Mouse (Mus musculus): ENCODE results near the gene Pnpla7.
"Not testable (repeated sequence)": the region's sequence is repeated elsewhere in the genome, so short reads cannot be mapped to it uniquely, and the experiment has no call there.

Pnpla7 gene

GRCm38 (mm10) chr2:24975704-24976297 lies at the start of gene Pnpla7:
Pnpla7 (plus strand) TSS chr2:24976033.
- DNase-seq (ENCODE audit: low read depth, low spot score), result peak; percentile 93

DNA sequence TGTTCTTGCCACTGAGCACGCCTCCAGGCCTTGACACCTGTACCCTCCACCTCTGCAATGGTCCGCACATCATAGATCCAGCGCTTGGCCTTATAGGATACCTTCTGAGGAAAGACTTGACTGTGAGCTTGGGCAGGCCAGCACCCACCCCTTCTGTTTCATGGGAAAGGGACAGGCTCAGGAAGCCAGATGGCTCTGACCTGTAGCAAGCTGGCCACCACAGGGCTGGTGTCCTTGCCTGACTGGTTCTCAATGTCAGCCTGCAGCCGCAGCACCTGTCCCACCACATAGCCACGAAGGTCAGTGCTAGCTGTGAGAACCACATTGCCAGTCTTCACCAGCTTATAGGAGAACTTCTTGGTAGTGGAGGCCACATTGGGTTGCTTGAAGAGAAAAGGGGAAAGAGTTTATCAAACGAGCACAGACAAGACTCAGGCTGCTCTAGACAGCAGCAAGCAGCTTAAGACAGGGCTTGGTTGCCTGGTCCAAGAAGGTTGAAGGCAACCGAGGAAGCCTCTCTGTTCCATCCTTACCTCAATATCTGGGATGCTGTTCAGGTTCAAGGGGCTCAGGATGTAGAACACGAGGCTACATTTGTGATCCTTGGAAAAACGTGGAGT lies 49.4 kb upstream of the Pnpla7 start:
- no peak for DNase-seq (ENCODE audit: low read depth, low spot score)

DNA sequence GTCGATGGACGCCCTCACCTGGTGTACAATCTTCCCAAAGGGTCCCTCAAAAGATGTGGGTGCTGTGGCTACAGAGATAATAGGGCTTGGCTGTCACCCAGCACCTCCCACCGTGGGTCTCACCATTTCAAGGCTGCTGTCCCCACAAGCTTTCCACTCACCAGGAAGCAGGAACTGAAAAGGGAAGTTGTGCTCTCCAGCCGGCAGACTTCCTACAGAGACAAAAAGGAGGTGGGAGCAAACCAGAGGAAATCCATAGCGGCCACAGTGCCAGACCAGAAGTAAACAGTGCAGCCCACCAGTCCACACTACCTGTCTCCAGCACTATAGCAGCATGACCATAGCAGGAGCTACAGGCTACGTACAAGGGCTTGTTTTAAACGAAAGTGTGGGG lies 48.9 kb upstream of the Pnpla7 start:
- DNase-seq (ENCODE audit: low read depth, low spot score), result no peak

GRCm38 (mm10) chr2:24927810-24928479 lies 47.9 kb upstream of the Pnpla7 start:
- no peak for DNase-seq (ENCODE audit: low read depth, low spot score)

DNA sequence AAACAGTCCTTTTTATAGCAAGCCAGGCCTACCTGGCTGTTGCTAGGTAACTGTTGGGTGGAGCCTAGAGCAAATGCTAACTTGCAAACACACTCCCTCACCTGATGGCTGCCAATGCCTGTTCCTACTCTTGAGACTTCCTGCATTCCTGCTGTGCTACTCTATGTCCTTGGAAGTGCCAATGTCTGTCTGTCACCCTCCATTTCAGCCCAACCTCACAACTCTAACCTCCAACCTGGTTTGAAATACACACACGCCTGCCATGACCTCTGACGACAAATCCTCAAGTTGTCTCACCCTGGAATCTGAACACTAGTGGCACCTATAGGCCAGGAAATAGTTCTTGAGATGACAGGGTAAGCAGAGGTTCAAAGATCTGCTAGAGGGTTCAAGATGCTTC lies 46.7 kb upstream of the Pnpla7 start:
- no peak for DNase-seq (ENCODE audit: low read depth, low spot score)

GRCm38 (mm10) chr2:24929593-24929992 lies 46.2 kb upstream of the Pnpla7 start:
- no peak for DNase-seq (ENCODE audit: low read depth, low spot score)

DNA sequence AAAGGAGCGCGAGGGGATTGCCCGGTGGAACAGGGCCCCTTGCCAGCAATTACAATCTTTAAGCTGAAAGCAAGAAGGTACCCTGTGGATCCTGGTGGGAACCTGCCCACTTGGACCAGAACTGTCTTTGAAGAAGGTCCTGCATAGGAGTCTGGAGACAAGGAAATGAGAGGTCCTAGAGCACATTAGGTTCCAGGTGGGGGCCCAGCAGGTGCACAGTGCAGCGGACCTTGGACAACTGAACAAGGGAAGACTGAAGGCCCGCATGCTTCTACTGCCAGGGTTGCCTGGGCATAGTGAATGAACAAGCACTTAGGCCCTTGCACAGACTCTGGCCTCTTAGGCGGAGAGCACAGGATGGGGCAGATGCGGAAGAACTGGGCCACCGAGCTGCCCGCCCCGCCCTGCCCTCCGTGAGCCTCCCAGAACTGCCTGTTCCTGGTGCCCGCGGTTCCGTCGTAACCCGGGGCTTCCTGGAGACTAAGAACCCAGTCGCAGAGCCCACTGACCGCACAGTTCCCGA lies 41.3 kb upstream of the Pnpla7 start:
- no peak for DNase-seq (ENCODE audit: low read depth, low spot score)

DNA sequence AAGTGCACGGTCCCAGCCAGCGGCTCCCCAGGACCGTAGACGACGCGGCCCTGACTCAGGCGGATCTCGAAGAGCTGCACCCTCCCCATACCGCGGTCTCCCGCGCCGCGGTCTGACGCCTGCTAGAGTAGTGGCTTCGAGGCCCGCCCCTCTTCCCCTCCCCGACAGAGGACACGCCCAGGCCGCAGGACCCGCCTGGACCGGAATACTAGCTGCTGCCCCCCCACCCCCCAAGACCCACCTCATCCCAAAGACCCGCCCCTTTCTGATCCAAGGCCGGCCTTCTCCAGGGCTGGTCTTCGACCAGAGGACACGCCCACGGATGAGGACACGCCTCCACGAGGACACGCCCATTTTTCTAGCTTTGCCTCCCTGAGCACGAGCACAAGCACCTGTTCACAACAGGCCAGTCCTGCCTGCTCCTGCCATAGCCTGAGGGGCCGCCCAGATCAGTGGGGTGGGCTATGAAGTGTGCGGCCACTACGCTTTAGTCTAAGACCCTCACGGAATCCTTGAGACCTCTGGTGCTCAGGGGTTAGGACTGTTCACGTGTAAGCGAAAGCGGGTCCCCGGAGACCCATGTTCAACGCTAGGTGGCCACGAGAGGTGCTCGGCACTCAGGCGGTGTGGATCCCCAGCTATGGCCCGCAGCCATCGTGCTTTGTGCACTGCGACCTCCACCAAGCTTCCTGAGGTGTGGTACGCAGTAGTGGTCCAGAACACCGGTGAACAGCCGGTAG lies 40.6 kb upstream of the Pnpla7 start, which contains the start of gene Arrdc1:
Gene Arrdc1 (minus strand): TSS at position 196 of the 740 bp plus-strand sequence.
- peak; percentile 99 for DNase-seq (ENCODE audit: low read depth, low spot score)

DNA sequence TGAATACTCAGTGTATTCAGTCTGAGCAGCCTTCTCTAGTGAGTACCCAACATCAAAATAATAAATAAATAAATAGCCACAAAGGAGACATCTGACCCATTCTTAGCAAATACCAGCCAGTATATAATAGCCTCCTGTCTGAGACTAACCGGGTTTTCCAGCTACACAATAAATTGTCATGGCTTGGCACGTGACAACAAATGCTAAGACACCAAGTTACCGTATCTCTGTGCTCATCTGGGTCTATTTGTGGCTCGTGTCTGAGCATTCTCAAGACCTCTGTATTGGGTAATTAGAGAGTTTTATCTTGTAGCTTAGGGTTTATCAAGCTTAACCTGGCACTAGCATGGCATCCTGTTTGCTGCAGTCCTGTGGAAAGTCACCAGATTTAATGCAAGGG lies 33.7 kb upstream of the Pnpla7 start:
- DNase-seq (ENCODE audit: low read depth, low spot score), result no peak

- peak; percentile 58 for DNase-seq (ENCODE audit: low read depth, low spot score)
These were observed 31.5 kb upstream of the Pnpla7 start for GRCm38 (mm10) chr2:24944304-24944703.

GRCm38 (mm10) chr2:24949421-24950188 lies 26.2 kb upstream of the Pnpla7 start, which contains the start of gene Zmynd19:
Zmynd19 (plus strand) TSS chr2:24949792.
- DNase-seq (ENCODE audit: low read depth, low spot score), result peak; percentile 97

DNA sequence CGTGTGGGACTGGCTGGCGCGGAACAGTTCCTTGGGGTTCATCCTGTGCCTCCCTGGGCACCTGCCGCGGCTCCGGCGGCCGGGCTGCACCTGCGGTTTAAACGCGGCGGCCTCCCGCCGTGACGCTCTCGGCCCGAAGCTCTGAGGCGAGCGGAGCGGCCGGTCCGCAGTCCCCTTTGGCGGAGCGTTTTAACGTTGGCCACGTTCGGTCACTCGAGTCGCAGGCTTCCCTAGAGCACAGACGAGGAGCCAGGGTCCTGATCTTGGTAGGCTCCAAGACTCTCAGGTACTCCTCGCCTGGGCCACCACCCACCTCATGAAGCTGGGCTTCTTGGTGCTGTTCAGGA lies 25.7 kb upstream of the Pnpla7 start:
- no peak for DNase-seq (ENCODE audit: low read depth, low spot score)

- no peak for DNase-seq (ENCODE audit: low read depth, low spot score)
These were observed 23.2 kb upstream of the Pnpla7 start for GRCm38 (mm10) chr2:24952537-24953055.

- peak; percentile 24 for DNase-seq (ENCODE audit: low read depth, low spot score)
These were observed 14.9 kb upstream of the Pnpla7 start for GRCm38 (mm10) chr2:24960910-24961309.

DNA sequence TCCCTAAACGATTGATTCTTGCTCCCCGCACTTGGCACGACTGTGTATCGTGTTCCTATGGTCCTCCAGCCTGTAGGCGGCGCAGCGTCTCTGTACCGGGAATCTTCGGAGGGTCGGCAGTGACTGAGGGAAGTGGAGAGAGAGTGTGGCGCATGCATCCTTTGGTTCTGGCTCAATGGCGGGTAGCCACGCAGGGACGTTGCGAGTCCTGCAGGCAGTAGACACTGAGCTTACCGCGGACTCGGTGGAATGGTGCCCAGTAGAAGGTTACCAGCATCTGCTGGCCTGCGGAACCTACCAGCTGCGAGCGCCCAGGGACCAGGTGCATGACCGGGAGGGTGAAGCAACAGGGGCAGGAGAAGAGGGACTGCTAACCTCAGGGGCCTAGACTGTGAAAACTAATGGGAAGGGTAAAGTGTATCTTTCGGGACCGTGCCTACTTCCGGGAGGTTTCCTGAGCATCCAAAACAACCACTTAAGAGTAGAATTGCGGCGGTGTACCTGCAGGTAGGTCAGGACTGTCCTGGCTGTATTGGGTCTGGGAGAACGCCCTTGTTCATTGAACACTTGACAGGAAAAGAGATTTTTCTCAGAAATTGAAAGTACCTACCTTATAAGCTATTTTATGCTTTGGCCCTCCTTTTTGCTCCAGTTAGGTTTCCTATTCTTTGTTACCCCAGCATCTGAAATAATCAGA lies 13.4 kb upstream of the Pnpla7 start, which contains the start of gene Dph7:
Gene Dph7 (plus strand): TSS at position 97 of the 697 bp plus-strand sequence.
- DNase-seq (ENCODE audit: low read depth, low spot score), result peak; percentile 86

- DNase-seq (ENCODE audit: low read depth, low spot score), result no peak
These were observed 5.4 kb upstream of the Pnpla7 start for GRCm38 (mm10) chr2:24970386-24970785.

DNA sequence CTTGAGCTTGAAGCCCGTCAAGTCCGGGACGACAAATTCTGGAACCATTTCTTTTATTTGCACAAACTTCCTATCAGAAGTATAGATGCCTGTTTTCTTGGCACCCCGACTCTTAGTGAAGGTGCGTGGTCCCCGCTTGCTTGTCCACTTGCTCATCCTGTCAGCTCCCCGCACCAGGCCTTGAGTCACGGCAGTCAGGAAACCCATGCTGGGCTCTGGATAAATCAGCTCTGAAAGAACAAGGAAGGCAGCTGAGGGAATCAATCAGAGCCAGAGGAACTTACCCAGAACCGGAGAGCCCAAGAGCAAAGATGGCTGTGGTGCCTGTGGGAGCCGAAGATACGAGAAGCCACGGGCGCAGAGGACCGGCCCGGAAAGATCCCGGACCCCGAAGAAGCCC lies 1.4 kb upstream of the Pnpla7 start:
- DNase-seq (ENCODE audit: low read depth, low spot score), result not testable (repeated sequence)

DNA sequence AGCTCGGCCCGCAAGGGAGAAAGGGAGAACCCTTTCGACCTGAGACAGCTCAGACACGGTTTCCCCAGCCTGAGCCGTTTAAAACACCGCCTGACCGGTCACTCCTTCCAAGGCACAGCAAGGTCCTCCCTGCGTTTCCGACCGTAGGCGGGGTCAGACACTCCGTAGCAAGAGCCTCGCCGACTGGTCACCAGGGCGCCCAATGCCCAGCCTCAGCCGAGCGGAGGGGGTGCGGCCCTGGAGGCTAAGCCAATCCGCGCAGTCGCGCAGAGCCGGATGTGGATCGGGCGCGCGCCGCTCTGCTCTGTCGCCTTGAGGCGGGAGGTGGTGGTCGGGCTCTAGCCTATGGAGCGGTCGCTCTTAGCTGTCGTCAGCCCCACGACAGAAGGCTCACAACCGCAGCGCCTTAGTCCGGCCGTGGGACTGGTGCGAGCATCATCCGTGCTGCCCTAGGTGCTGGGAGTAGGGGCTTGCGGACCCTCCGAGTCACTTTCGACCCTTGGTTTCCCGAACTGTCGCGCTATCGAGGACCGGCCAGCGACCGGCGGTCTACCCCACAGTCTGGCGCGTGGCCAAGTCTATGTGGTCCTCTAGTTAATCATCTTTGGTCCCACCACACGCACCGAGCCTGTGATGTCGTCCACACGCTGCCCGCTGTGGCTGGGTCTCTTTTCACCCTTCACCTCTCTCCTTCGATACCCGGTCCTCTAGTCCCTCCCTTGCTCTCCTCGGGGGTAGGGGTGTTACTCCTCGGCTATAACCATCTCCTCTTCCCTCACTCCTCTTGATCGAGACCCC lies 728 bp upstream of the Pnpla7 start, which contains the start of gene Mrpl41:
Gene Mrpl41 (minus strand): TSS at position 193 of the 798 bp plus-strand sequence.
- peak; percentile 97 for DNase-seq (ENCODE audit: low read depth, low spot score)

GRCm38 (mm10) chr2:24976960-24977359 lies 1.1 kb downstream of the Pnpla7 start:
- peak; percentile 15 for DNase-seq (ENCODE audit: low read depth, low spot score)
